Mouse (Mus musculus) gastrocnemius, postnatal 10 days (tissue): Measurements from ENCODE around the gene Hdac1. TPM values are rescaled to one million over a fixed set of nuclear protein-coding genes. Genes with fewer than 3 reads are reported as not detected.
"Not testable (repeated sequence)": the region's sequence is repeated elsewhere in the genome, so short reads cannot be mapped to it uniquely, and the experiment has no call there.

Experiments used
- DNase-seq: peaks from one replicate; pipeline ENCODE4 v3.0.0; 2021; ENCODE audit warnings: mixed read lengths
- total RNA-seq, 2 experiments: library from RNA; stranded (reverse); gene quantifications; 2 replicates each; pipeline ENCODE4 v1.2.3; 2021

Gene Hdac1
- total RNA-seq, 2 experiments from 2014 or later: 23.9 to 29.8 TPM

DNA sequence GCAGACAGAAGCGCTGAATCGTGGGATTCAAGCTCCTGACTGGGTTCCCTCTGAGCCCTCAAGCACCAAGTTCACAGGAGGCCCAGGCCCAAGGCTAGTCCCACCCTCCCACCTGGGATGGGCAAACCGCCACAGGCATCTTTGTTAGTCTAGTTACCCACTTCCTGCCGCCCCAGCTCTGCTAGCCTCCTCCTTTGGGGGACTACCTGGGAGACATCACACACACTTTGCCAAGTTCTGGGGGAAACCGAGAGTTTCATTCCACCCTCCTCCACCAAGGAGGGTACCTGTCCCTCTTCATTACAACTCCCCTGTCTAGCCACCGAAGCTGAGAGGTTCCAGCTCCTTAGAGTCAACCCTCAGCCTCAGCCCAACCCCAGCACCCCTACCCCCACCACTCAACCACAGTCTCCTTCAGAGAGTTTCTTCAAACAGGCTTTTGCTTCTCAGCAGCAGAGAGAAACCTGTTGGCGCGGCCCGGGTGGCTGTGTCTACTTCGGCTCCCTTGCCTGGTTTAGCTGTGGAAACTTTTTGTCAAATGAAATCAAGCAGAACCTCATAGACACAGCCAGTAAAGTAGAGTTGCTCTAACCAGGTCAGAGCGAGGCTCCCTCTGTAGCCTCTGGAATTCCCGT, 15.9 kb upstream of the Hdac1 start:
- DNase-seq: peak; percentile 6

DNA sequence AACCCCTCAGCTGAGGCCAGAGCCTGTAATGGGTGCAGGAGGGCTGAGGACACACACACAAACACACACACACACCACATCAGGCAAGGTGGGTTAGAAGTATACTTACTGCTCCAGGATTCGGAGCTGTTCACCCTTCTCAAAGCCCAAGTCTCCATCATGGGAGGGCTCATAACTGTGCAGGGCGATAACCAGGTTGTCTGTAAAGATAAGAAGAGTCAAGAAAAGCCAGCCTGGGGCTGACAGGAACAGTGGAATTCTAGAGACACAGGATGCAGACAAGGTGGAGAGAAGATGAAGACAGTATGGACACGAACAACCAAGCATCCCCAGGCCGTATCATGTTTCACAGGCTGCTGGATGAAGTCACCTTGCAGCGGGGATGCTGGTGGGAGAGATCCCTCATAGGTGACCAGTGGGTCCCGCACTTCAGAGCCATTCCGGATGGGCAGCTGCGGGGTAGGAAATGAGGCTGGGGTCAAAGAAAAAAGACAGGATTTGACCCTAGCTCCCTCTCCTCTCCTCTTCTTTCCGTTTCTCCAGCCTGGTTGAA, 14.8 kb upstream of the Hdac1 start:
- DNase-seq: no peak

DNA sequence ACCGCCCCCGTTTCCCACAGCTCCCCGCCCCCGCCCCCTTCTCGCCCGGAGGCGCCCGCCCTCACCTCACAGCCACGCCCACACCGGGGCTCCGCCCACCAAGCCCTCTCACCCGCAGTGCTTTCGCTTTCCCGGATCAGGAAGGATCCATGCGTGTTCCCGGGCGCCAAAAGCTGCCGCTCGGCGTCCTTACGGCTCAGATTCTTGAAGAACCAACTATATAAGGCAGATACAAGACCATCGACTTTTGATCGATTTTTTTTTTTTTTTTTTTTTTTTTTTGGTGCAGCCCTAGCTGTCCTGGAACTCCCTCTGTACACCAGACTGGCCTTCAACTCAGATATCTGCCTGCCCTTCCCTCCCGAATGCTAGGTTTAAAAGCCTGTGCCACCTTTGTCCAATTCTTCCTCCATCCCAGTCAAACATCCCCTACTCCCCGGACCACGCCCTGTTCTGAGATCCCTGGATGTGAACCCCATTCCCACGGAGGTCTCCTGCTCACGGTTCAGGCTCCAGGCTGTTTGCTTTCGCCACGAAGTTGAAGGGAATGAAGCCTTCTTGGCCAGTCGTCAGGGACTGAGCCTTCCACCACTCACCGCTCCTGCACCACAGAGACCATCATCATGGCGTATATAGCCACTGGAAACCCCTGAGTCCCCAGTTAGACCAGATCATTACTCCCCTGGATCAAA, 14.2 kb upstream of the Hdac1 start:
- DNase-seq: peak; percentile 88

DNA sequence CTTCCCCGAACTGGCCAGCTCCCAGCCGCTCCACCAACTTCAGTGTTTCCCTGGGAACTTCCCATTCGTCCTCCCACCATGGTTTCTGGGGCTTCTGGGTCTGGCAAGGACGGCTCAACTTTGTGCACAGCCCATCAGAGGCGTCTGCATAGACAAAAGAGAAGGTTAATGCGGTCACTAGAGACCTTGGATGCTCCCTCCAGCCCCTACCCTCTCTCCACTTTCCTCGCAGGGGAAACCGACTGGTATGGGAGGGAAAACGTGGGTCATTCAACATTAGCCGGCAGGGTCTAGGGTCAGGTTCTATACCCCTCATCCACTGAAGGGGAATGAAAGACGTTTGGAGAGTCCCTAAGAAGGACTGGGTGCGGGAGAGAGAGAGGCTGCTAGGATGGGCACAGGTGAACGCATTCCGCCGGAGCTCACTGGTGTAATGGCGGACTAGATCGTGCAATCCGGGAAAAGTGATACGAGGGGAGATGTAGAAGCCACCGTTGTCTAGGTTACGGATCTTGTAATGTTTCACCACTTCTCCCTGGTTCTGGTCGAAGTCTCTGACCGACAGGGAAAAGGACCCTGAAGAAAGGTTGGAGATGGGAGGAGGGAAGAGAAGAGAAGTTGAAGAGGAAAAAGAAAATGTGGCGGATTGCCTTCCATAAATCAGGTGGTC, 13.5 kb upstream of the Hdac1 start:
- DNase-seq: peak; percentile 11

DNA sequence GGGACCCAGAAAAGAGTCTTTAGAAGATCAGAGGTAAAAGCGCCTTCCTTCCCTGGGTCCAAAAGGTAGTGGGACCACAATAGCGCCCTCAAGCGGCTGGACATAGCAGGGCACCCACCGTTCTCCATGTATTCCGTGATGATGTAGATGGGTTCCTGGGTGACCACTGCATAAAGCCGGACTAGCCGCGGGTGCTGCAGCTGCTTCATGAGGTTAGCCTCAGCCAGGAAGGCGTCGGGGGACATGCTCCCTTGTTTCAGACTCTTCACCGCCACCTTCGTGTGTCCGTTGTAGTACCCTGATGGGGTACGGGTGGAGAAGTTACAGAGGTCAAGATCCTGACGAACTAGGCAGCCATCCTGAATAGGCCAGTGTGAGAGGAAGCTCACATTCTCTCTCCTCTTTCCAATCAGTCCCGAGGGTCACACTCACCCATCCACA, 12.9 kb upstream of the Hdac1 start:
- peak; percentile 49 for DNase-seq

DNA sequence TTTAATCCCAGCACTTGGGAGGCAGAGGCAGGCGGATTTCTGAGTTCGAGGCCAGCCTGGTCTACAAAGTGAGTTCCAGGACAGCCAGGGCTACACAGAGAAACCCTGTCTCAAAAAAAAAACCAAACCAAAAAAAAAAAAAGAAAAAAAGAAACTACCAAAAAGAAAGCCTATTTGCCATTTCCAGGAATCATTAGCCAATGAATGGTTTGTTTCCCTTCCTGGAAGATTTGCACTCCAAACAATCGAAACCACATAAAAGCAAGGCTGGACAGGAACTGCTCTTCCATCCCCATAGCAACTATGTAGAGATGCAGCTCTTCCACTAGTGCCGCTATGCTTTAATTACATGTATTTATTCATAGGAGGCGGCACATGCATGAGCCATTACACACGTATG, 12.0 kb upstream of the Hdac1 start:
- DNase-seq: not testable (repeated sequence)

DNA sequence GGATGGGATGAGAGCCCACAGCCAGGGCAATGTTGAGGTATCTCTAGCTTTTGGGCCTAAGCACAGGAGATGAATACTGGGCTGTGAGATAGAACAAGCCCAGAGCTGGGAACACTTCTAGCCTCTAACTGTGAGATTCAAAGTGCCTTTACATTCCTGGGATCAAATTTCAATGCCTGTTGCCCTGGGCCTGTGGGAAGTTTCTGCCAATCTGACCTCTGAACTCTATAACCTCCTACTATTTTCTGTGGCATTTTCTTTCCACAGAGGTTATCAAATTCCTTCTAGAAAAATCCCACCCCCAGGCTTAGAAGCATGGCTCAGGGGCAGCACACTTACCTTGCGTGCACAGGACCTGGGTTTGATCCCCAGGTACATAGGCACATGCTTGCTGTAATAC, 7.8 kb upstream of the Hdac1 start:
- no peak for DNase-seq

DNA sequence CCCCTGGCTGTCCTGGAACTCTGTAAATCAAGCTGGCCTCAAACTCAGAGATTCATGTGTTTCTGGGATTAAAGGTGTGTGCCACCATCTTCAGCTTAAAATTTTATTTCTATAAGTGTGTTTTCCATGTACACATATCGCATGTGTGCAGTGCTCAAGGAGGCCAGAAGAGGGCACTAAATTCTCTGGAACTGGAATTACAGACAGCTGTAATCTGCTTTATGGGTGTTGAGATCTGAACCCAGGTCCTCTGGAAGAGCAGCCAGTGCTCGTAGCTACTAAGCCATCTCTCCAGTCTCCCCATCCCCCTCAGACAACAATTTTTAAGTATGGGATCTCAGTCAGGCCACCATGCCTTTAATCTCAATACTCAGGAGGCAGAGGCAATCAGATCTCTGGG, 6.8 kb upstream of the Hdac1 start:
- DNase-seq: no peak

DNA sequence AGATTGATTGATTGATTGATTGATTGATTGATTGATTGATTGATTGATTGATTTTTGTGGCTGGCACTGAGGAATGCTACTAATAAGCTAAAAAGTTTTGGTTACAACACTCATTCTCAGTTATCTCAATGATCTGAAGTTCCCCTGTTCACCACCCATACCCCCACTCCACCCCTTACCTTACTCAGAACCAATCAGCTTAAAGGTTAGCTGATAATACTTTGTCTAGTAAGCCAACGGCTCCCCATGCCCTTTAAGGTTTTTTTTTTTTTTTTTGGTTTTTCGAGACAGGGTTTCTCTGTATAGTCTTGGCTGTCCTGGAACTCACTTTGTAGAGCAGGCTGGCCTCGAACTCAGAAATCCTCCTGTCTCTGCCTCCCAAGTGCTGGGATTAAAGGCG, 5.1 kb upstream of the Hdac1 start:
- DNase-seq: not testable (repeated sequence)

DNA sequence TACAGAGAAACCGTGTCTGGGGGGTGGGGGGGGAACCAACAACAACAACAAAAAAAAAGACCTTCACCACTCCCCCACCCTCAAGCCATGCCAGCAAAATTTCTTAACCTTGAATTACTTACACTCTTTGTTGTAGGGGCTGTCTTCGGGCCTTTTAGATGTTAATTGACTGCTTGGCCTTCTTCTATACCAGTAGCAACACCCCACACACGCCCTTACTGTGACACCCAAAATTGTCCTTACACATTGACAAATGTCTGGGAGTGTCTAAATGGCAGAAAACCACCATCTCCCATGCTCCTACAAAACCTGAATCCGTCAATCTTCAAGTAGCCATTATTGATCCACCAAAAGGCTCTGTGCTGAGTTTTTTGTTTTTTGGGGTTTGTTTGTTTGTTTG, 1.6 kb upstream of the Hdac1 start:
- DNase-seq: no peak

DNA sequence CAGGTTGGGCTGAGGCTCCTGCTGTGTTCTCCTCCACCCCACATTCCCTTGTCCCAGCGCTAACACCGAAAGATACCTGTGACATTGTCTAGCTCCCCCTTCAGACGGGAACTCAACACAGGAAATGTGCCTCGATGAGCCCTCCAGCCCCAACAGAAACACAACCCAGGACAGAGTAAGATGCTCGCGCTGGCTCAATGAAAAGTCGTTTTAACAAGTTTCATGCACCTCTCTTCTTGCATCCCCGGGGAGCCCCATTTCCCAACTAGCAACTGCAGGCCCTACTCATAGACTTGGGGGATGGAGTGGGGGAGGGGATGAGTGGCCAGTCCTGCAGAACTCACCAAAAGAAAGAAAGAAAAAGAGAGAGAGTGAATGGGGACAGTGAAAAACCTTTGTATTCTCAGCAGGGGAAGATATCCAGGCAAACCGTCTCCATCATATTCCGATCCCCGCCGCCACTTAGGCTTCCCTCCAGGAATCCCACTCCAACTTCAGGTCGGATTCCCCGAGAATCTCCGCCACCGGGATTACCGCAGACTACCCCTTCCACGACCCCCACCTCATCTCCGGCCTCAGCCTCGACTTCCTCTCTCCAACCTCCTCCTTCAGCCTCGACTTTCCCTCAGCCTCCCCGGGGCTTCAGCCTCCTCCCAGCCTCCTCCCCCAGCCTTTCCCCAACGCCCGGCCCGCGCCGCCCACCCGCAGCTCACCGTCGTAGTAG, 483 bp downstream of the Hdac1 start:
- peak; percentile 15 for DNase-seq

DNA sequence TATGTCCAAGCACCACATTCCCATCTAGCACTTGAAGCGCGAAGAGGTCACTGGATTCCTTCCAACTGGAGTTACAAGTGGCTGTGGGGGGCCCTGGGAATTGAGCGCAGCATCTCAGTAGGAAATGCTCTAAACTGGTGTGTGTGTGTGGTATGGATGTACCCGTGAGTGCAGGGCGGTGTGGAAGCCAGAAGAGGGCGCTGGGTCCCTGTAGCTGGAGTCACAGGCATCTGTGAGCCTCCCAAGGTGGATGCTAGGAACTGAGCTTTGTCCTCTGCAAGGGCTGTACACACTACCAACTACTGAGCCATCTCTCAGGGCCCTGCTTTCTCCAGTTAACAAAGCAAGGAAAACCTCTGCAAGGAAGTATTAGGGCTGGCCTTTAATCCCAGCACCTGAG, 2.5 kb downstream of the Hdac1 start:
- DNase-seq: no peak

DNA sequence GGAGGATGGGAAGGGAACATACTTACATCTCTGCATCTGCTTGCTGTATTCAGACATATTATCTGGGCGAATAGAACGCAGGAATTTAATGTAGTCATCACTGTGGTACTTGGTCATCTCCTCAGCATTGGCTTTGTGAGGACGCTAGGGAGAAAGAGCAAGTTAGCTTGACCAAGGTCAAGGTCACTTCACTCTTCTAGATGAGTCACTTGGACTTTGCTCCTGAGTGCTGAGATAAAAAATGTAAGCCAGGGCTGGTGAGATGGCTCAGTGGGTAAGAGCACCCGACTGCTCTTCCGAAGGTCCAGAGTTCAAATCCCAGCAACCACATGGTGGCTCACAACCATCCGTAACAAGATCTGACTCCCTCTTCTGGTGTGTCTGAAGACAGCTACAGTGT, 13.6 kb downstream of the Hdac1 start:
- not testable (repeated sequence) for DNase-seq

DNA sequence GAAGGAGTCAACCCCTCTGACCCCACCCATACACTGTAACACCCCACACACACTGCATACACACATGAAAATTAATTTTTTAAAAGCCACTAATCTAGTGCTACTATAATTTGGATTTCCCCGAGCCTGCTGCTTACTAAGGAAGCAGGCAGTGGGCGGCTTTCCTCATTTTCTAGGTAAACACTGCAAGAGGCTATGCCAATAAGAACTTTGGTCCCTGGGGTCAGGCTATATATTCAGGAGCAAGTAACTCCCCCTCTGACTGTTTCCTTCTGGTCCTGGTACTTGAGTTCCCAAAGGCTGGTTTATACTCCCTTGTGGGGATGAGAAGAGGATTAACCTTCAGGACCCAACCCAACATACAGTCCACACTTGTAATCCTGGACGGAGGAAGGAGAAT, 16.6 kb downstream of the Hdac1 start:
- DNase-seq: no peak

DNA sequence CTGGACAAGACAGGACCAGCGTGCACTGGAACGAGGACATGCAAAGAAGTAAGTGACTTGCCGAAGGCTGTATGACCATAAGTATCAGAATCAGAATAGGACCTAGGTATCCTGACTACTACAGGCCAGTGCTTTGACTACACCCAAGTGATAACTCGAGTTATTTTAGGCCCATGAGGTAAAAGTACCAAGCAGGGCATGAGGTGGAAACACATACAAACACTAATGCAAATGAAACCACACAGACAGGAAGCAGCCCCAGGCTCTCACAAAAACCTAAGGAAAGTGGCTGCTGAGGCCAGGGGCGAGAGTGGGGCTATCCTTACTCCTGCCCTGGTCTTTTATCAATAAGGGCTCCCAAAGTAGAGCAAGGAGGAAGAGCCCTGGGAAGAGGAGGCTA, 17.2 kb downstream of the Hdac1 start:
- no peak for DNase-seq

DNA sequence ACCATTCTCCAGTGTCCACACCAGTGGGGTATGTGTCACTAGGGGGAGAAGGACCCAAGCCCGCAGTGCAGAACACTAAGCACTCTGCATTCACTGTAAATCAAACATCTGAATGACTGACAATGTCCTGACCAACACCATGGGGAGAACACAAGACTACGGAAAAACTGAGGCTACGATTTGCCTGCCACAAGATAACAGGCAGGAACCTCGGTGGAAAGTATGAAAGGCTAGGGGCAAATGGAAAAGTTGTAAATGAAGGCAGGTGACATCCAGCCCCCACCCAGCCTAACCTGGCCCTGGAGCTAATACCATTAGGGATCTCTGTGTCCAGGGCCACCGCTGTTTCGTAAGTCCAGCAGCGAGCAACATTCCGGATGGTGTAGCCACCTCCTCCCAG, 24.0 kb downstream of the Hdac1 start:
- DNase-seq: no peak

DNA sequence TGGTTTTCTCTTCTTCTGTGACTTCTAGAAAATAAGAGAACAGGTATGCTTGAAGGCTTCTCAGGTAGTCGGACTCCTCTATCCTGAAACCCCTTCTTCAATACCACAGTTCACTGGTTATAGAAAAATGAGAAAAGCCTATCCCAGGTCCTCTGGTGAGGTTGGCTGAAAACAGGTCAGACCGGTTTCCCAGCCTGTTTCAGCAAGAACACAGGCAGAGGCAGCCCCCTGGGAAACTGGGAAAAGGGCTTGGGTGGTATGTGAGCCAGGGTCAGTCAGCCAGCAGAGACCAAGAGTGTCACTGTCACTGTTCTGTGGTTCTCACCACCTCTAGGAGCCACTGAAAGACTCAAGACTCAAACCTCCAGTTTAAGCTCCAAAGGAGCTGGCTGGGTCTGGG, 25.6 kb downstream of the Hdac1 start:
- no peak for DNase-seq

DNA sequence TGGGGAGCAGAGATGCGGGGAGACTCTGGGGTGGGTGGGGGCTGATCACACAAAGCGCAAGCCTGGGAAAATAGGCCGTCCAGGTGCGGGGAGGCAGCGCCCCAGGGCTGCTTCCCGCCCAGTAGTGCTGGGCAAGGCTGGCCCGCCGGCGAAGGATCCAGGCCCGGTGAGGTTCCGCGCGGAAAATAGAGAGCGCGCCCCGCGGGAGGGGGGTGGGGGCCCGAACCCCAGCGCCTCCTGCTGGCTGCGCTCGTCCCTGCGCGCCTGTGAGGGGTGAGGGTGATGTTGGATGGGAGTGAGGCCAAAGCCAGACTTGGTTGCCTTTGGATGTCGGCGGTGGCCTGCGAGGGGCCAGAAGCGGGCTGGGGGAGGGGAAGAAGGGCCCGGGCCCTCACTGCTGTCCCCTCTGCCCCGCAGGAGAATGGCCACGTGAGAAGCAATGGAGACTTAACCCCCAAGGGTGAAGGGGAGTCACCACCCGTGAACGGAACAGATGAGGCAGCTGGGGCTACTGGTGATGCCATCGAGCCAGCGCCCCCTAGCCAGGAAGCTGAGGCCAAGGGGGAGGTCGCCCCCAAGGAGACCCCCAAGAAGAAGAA, 28.1 kb downstream of the Hdac1 start:
- DNase-seq: peak; percentile 81

DNA sequence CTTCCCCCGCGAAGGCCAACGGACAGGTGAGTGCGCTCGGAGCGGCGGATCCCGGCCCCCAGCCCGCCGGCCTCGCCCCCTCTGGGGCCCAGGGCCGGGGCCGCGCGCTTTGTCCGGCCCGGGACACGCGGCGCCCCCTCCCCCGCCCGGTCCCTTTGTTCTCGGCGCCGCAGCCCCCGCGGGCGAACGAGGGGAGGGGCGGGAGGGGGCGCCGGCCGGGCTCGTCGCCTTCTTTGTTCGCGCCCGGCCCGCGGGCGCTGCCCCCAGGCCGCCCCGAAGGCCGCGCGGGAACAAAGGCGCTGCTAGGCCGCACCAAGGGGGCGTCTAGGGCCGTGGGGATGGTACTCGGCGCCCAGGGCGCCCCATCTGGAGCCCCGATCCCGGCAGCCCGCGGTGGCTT, 28.6 kb downstream of the Hdac1 start:
- no peak for DNase-seq

DNA sequence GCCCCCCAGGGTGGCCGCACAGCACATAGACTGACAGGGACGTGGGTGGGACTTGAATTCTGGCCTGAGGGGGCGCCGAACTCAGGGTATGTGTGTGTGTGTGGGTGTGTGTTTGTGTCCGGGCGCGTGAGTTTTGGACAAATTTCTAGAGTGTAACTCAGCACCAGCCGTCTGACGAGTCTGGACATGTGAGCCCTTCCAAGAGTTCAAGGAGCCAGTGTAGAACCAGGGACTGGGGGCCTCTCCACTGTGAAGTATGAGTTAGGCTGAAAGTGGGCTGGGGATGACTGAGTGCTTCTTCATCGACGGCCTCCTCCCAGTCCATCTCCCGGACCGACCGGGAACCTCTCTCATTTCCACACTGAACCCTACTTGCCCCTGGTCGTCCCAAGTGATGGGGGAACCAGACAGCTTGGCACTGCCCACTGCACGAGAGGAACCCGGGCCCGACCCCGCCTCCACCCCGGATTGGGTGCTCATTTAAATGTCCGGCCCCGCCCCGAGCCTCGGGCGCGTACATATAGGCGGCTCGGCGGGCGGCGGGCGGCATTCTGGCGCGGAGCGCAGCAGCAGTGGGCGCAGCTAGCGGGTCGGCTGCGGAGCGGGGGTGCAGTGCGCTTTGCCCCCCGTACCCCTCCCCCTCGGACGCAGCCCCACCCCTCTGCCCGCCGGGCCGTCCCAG, 29.3 kb downstream of the Hdac1 start, which contains the start of gene Marcksl1:
Gene Marcksl1, plus strand, starts transcription at position 496 of the 682 bp plus-strand sequence.
- peak; percentile 85 for DNase-seq

DNA sequence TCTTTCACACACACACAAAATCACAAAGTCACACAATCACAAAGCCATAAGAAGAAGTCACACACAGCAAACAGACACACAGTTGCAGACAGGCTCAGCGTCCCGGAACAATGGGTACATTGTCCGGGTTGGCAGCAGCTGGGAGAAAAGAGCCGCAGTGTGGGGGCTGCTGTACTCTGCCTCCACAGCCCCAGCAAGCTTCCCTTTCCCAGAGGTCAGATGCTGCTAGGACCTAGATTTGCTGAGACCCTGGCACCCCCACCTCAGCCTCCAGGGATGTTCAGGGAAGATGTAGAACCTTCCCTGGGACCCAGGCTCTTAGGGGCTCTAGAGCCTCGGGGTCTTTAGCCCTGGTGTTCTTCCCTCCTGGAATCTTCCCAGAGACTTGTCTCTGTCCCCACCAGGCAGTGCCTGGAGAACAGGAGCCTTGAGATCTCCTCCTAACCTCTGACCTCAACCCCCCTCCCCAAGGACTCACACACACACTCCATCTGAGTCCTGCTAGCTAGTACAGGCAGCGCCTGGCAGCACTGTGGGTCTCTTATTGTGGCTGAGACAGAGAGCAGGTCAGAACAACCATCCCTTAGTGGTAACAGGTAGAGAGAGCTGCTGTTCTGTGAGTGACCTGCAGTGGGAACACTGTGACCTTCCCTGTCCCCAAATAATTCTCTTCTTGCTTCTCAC, 31.0 kb downstream of the Hdac1 start:
- no peak for DNase-seq
